Mouse (Mus musculus) gastrocnemius, postnatal 14 days (tissue): ENCODE measurements around the gene Tmem39a. TPM values are rescaled to one million over a fixed set of nuclear protein-coding genes. Genes with fewer than 3 reads are reported as not detected.

Source experiments
- DNase-seq: peaks from one replicate; pipeline ENCODE4 v3.0.0; 2021; ENCODE audit warnings: mixed read lengths
- intact Hi-C: fragments of 180-260 bp; cut with DNase I; formaldehyde crosslinking; loops from one replicate; pipeline ENCODE4 v1.15.1; 2025; ENCODE audit warnings: low total_unique reads
- long read RNA-seq, 2 experiments: library from polyadenylated mRNA; stranded (forward); transcript quantifications; one replicate each; pipeline ENCODE4 v2.0.0; 2021
- total RNA-seq, 2 experiments: library from RNA; stranded (reverse); gene quantifications; 2 replicates each; pipeline ENCODE4 v1.2.3; 2021

The Tmem39a gene
- 10 to 100 TPM; 17.3 to 19.1 TPM for total RNA-seq
- long read RNA-seq, experiment 1, partial matches to known transcripts, result 0 of 7 reads
- long read RNA-seq, experiment 1, other reads (novel, unspliced or antisense), result 3 of 7 reads
- long read RNA-seq, experiment 2, transcript Tmem39a-201 (9 exons, 2,871 nt), result major isoform, 5 of 8 reads
- long read RNA-seq, experiment 2, partial matches to known transcripts, result 0 of 8 reads
- long read RNA-seq, experiment 2, other reads (novel, unspliced or antisense), result 3 of 8 reads

DNA sequence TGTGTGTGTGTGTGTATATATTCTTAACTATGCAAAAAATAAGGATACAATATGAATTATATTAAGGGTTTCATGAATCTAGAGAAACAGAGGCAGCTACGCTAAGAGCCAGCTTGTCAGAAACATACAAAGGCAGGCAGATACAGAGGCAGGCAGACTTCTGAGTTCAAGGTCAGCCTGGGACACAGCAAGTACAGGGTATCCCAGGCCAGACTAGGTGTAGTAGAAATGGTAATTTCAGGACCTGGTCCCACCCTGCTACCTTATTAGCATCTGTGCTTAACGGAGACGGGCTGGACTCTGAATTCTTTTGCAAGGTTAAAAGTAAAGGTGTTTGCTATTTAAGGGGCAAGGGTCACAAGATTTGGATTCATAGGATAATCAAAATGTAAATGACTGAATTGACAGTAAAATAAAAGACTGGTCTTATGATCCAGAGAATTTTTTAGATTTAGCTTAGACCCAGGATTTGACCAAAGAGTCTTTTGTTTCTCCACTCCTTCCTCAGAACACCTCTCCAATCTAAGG is at the start of gene Tmem39a:
Tmem39a (plus strand) TSS at position 478 of the 528 bp plus-strand sequence.
- intact Hi-C loops, result no loop called here
- no peak for DNase-seq

DNA sequence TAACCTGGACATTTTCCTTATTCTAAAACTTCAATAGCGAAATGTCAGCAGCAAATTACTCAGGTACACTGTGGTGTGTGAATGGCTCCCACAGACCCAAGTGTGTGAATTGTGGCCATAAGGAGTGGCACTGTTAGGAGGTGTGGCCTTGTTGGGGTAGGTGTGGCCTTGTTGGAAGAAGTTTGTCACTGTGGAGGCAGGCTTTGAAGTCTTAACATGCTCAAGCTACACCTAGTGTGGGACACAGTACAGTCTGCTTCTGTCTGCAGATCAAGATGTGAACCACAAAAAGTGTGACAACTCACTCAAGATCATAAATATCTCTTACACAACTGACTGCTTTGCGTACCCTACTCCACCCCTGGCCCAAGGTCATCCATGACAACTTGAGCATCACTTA is 47.7 kb upstream of the Tmem39a start:
- intact Hi-C loops, result no loop called here
- no peak for DNase-seq

DNA sequence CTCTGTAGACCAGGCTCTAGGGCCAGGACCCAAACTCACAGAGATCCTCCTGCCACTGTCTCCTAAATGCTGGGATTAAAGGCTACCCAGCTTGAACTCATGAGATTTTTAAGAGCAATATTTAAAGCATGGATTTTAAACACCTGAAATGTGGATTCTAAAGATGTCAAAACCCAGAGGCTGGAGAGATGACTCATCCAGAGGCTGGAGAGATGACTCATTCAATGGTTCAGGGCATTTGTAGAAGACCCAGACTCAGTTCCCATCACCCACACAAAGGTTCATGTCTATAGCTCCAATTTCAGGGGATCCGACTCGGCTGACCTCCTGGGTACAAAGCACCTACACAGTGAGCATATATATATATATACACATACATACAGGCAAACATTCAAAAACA is 39.4 kb upstream of the Tmem39a start:
- no peak for DNase-seq
- intact Hi-C loops, result no loop called here

DNA sequence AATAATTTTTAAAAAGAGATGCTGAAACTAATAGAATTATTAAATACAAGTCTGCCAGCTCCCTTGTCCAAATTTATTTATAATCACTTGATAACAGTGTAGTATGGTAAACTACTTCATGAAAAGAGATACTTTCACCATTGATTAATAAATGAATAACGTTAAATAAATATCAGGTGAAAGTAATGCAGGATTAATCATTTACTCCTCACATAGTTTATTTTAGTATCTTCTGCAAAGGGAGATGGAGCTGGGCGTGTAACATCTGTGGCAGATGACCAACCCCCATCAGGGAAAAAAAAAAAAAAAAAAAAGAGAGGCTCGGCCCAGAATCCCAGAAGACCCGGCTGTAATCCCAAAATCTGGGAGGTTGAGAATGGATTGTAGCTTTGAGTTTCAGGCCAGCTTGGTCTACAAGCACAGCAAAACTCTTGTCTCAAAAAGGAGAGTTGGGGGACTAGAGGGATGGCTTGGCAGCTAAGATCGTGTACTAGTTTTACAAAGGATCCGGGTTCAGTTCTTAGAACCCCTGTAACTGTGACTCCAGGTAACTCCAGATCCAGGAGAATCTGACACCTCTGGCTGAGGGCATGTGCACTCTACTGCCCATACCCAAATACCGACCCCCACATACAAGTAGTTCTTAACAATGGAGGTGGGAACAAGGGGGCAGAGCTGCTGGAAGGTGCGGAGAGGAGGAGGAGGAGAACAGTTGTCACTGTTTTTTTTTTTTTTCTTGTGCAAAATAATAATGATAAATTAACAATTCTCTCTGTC is 37.1 kb upstream of the Tmem39a start:
- no peak for DNase-seq
- intact Hi-C loops, result no loop called here

DNA sequence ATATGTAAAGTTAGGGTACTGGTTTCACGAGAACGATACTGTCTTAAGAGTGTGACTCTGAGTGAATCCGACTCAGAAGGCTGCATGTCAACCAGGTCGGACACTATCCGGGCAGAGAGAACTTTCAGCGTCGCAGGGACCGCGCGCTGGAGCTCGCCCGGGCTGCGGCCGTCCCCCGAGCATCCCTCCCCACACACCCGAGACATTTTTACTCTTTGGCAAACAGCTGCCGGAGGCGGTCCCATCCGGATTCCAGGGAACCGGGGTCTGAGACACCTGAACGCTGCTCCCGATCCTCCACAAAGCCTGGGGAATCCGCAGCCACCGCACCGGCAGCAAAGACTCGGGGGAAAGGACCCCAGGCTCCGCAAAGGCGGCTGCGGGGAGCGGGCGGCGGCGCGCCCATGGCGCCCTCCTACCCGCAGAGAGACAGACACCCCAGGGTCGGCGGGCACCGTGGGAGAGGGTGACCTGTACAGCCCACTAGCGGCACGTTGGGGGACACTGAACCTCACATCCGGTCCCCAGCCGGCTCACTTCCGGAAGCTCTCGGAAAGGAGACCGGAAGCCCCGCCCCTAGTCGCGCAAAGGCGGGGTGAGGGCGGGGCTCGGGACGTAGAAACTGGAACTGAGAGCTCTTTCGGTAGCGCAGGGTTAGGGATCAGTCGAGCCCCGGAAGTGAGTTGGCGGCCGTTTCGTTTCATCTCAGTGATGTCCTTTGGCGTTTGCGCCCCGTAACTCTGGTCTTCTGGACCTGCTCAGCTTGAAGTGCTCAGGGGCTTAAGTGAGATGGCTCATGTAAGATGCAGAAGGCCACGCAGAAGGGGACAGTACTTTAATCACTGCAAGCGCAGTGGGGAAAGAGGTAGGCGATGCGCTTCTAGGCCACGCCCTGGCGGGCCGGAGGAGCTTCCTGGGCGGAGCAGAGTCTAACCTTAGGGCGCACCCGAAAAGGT is 36.1 kb upstream of the Tmem39a start, which contains the start of gene Timmdc1:
Timmdc1 (minus strand) TSS at position 535 of the 956 bp plus-strand sequence.
- DNase-seq, result peak; percentile 95
- intact Hi-C loops, result no loop called here

DNA sequence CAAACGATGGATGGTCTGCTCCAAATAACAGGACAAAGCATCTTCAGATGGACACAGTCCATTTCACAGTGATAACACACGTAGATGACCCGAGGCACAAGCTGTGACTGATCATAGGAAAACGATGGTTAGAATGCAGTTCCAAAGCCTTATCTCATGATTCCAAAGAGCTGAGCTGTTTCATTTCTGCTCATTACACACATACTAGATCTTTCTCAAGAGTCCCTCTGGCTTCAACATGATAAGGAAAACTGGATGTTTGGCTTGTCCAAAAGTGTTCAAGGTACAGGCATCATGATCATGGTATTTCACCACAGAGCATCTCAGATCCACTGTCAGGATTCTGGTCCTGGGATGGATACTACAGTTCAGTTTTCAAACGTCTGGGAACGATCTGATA is 32.2 kb upstream of the Tmem39a start:
- intact Hi-C loops, result no loop called here
- DNase-seq, result no peak

DNA sequence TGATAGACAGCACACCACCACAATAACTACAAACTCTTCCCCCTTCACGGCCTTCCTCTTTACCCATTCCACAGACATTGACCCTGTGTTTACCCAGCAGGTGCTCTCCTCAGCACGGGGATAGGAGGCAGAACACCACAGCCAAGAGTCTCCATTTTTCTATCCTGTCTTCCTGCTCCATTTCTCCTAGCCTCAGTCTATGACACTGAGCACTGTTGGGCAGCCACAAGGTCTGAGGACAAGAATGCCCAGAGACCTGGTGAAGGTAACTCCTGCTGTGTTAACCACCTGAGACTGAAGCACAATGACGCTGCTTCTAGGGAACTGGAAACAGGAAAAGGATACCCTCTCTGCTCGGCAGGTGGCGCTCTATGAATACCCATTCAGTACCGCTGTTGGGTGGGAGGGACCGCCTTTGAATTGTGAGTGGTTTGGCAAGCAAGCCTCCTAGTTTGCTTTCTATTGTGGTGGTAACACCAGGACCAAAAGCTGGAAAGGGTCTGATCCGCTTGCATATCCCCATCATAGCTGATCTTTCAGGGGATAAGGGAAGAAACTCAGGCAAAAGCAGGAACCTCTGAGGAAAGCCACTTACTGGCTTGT is 21.9 kb upstream of the Tmem39a start:
- peak; percentile 73 for DNase-seq

DNA sequence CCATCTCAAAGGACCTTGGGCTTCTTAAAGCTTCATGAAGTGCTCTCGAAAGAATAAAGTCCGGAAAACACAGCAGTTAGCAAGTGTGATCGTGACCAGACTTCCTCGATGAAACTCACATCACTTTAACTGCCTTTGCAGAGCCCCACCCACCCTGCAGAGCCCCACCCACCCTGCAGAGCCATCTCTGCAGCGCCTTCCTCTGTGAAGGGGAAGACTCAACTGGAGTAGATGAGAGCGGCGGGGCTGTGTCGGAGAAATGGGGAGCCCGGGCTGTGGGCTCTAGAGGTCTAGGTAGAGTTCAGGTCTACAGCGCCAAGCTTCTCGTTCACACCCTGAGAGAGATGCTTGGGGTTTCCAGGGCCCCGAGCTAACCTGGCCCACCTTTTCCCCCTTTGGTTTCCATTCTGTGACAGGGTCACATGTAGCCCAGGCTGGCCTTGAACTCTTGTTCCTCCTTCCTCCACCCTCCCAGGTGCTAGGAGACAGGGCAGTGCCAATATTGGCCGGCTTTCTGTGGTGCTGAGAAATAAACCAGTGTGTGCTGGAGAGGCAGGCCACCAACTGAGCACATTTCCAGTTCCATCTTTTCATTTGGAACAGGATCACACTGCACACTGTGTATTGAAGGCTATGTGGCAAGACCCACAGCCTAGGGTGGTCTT is 19.6 kb upstream of the Tmem39a start:
- no peak for DNase-seq
- intact Hi-C loops, result loop anchor here (5.0 kb wide), 1 partner anchor 273 kb away; no protein-coding TSS in a partner anchor

More for the DNA sequence above, 21.9 kb upstream of the Tmem39a start:
- intact Hi-C loops, result loop anchor here (5.0 kb wide), 1 partner anchor 276 kb away; no protein-coding TSS in a partner anchor

DNA sequence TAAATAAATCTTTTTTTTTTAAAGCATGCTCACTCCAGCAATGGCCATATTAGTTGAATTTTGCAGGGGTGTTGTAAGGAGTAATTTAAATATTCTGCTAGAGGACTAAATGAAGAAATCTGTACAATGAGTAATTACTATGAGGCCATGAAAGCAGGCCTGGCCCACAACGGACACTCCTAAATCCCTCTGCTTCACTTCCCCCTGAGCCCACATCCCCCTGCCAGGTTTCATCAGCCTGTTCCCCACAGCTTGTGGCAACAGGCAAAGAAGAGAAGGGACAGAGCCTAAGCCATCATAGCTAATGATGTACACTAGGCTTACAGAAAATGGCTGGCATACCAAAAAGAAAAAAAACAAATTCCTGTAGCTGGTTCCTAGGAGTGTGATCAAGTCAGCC is 10.5 kb upstream of the Tmem39a start:
- no peak for DNase-seq
- intact Hi-C loops, result no loop called here

DNA sequence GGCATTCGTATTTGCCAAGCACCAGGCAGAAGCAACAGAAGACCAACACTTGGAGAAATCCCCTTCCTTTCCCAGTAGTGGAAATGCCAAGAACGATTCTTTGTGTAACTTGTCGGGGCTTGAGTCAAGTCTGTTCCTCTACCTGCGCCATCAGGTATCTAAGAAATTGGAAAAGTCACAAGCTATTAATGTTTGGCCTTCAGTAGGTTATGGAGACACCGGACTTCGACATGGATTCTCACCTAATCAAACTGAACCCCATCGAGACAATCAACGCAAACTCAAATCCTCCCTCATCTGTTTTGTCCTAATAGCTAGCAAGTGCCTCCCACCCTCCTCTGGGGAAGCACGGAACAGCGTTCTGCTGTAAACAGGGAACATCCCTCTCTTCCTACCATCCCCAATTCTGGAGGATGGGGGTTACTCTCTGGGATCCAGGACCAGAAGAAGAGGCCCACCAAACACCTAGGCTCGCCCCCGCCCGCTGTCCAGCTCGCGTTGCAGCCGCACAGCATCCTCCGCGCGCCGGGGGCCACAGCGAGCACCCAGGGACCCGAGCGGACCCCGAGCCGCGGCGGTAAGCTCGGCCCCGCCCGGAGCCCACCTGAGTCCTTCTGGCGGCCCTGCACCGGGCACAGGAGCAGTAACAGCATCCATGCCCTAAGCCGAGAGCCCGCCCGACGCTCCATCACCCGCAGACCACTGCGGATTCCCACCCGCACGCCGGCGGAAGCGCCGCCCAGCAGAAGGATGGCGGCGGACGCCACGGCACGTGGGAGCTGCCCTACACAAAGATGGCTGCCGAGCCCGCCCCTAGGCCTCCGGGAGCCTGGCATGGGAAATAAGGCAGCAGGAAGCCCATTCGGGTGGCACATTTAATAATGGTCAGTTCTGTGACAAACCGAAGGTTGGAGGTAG is 8.8 kb upstream of the Tmem39a start, which contains the start of gene Poglut1:
Poglut1 (minus strand) TSS at position 780 of the 918 bp plus-strand sequence.
- peak; percentile 77 for DNase-seq
- intact Hi-C loops, result no loop called here

DNA sequence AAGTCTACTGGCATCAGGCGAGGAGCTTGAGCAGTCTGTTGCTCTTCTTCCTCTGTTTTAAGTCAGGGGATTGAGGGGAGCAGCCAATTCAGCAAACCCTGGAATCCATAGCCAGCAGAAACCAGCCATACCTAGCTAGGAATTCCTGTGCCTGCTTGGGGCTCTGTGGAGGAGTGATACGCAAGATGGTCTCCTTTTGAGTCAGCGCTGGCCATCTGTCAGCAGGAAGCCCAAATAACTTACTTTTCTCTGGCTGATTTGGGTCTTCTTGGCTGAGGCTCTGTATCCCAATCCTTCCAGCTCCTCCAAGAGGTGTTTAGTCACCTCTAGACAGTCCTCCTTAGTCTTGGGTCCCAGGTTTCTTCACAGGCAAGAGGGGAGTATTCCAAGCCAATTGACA is 2.5 kb upstream of the Tmem39a start:
- intact Hi-C loops, result no loop called here
- no peak for DNase-seq

DNA sequence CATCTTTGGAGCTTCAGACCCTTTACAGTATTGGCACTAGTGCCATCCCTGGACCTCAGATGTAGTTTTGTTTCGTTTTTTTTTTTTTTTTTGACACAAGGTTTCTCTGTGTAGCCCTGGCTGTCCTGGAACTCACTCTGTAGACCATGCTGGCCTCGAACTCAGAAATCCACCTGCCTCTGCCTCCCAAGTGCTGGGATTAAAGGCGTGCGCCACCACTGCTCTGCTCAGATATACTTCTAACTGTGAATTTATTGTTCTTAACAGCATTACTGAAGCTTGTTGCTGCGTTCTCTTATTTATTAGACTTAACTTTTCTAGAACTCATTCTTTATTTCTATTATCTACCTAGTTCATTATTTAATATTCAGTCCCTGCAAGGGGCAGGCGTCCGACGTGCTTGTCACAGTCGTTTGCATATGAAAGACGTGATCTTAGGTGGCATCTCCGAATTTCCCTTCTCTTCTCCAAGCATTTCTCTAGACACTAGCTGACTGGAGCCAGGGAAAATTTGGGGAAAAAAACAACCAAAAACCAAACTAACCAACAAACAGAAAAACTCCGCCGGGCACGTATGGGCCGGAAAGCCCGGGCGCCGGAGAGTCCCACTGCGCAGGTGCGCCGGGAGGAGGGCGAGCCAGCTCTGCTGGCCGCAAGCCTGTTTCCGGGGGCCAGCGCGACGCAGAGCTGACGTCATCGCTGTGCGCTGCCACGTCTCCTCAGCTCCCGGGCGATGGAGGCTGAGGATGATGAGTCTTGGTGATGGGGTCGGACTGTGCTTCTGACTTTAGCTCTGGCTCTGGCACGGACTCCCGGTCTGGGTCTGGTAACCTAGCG is 3.9 kb downstream of the Tmem39a start:
- intact Hi-C loops, result no loop called here

DNA sequence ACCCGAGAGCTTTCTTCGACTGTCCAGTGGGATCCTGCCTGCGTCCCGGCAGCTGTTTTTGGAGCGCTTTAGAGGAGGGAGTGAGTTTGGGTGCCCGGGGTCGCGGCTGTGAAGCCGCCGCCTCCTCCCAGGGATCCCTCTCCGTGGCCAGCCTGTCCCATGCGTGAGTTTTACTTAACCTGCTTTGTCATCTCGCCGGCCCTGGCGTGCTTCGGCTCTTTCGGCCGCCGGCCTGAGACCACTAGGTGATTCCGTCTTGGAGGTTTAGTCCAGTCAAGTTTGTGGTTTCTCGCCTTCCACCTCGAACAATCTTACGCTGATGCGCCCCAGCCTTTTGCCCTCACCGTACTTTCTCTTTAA is 4.5 kb downstream of the Tmem39a start:
- intact Hi-C loops, result no loop called here

More for the DNA sequence above, 3.9 kb downstream of the Tmem39a start:
- DNase-seq, result peak; percentile 94

DNA sequence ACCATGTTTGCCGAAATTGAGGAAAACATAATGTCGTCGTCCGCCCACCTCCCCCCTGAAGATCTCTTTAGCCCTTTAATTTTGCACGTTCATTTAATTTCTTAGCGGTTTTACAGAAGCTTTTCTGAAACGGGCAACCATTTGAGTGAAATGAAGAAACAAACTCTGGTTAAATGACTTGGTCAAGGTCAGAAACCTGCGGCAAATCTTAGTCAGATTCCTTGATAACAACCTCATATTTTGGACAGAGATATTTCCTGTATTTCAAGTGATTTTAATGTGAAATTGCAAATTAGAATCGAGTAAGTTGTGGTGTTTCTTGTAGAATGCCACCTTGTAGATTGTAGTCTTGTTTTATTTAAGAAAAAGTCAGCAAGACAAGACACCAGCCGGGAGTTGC is 5.0 kb downstream of the Tmem39a start:
- intact Hi-C loops, result no loop called here

More for the DNA sequence above, 4.5 kb downstream of the Tmem39a start:
- DNase-seq, result no peak

DNA sequence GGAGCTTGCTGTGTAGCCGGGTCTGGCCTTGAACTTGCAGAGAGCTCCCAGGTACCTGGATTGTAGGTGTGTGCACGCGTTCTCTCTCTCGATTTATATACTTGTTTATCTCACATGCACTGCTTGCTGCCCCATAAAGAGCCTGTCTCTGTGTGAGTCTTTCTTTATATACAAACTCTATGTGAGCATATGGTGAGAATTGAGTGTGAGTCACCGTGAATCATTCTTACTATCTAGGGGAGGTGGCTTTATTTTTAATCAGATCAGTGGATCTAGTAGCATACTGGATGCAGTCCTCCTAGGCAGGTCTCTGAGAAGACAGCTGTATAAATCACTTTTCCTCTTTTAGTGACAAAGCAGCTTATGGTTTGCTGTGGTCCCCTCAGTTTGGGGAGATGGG is 9.7 kb downstream of the Tmem39a start:
- DNase-seq, result no peak

More for the DNA sequence above, 5.0 kb downstream of the Tmem39a start:
- no peak for DNase-seq

DNA sequence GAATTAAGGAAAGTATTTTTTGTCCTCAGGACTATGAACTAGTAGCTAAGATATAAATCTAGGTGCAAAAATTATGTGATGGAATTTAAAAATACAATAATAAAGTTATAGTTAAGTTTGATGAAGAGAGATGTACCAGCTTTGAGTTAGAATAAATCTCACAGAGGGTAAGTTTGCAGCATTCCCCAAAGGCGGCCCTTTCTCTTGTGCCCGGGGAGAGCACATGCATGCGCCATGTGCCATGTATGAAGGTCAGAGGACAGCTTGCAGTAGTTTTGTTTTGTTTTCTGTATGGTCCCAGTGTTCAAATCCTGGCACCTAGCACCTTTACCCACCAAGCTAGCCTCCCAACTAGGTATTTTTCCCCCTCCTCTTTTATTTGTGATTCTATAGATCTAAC is 13.0 kb downstream of the Tmem39a start:
- intact Hi-C loops, result no loop called here
- no peak for DNase-seq

More for the DNA sequence above, 9.7 kb downstream of the Tmem39a start:
- intact Hi-C loops, result no loop called here

DNA sequence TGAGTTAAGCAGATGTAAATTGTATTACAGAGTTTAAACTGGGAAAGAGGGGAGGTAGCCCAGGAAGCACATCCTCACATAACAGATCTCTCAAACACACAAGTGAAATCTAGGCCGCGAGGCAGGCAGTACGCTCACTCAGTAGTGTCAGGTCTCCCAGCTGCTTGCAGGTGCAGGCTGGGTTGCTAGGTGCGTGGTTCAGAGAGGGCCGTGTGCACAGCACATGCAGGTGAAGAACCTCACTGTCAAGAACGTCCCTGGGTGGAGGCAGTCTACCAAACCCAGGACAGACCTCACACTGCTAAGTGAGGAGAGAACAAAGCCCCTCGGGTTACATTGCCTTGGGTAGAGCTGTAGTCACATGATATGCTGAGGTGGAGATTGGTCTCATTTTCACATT is 26.3 kb downstream of the Tmem39a start:
- no peak for DNase-seq
- intact Hi-C loops, result no loop called here
